Mouse (Mus musculus): ENCODE results near the gene Gm10837.

GRCm38 (mm10) chr14:122464351-122464762, 26.0 kb upstream of the Gm10837 start:
- TF ChIP-seq CTCF (IDR thresholded peaks at IDR 0.05; ENCODE audit: control insufficient read depth, insufficient read depth, insufficient replicate concordance, low read depth, low read length) (no peak), POLR2A (IDR thresholded peaks at IDR 0.05; ENCODE audit: control insufficient read depth, low read depth, low read length) (no peak)

Data from testis, adult 2 months (tissue).